17 mouse cellular contexts compared by ENCODE assay signal in the genomic region with DNA sequence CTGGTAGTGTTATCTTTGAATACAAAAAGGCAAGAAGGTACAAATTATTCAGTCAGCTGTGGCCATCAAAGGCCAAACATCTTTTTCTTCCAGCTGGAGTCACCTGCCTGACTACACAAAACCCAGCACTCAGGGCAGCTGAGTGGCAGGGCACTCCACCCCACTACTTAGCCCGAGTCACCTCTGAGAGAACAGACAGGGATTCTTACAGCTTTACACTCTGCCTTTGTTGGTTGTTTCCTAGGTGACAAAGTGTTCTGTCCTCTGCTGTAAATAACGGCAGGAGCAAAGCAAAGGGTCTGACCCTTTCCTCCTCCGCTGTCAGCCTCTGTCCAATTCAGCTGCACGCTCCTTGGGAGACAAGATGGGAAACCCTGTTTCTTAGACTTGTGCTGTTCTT. TPM values are rescaled to one million over a fixed set of nuclear protein-coding genes. Genes with fewer than 3 reads are reported as not detected.
DNase-seq lines count a peak whose midpoint lies in the region; ATAC-seq and TF ChIP-seq lines count a peak whose summit lies in the region.
"Had no signal": no experiment of that assay in that cellular context is flagged by ENCODE, and none has a peak within 500 bp of the region (broad histone marks: within the 10 kb centered on the region; RNA-seq: fewer than 3 reads in every experiment).

No protein-coding gene starts in this region.

- ATAC-seq in forebrain, embryonic 14.5 days = 0 out of 2 replicates have a peak, but pooled peaks have one; percentile 37
- no peak for ATAC-seq in forebrain, embryonic 15.5 days (replicated peaks)
- peak; percentile 72 for ATAC-seq in midbrain, embryonic 11.5 days (ENCODE audit: low FRiP score)
- ATAC-seq in midbrain, postnatal 0 days (ENCODE audit: low FRiP score) = no peak
- ATAC-seq in neural tube, embryonic 14.5 days (ENCODE audit: low read depth) = peak; percentile 49; the same call in 1 of the 2 replicates

- no peak overlapping the region for H3K9ac ChIP-seq in forebrain, embryonic 14.5 days (ENCODE audit: low read length)
- no peak overlapping the region for H3K9ac ChIP-seq in forebrain, embryonic 15.5 days (replicated peaks)
- H3K9ac ChIP-seq in midbrain, embryonic 11.5 days (ENCODE audit: low read length) = no peak overlapping the region
- no peak overlapping the region for H3K9ac ChIP-seq in midbrain, postnatal 0 days (replicated peaks; ENCODE audit: low read length, poor library complexity, severe bottlenecking)
- no peak overlapping the region for H3K9ac ChIP-seq in neural tube, embryonic 14.5 days (replicated peaks; ENCODE audit: low read depth, low read length)
- H3K9ac ChIP-seq: limb, embryonic 13.5 days; liver, embryonic 14.5 days had no signal

- WGBS in forebrain, embryonic 14.5 days = 33% methylated on average over 4 of the region's 4 CpGs
- 32% methylated on average over 4 of the region's 4 CpGs for WGBS in forebrain, embryonic 15.5 days
- 25% methylated on average over 4 of the region's 4 CpGs for WGBS in midbrain, embryonic 11.5 days
- WGBS in midbrain, postnatal 0 days = 24% methylated on average over 4 of the region's 4 CpGs
- 8% methylated on average over 4 of the region's 4 CpGs for WGBS in neural tube, embryonic 14.5 days

- no peak overlapping the region for H3K4me3 ChIP-seq in forebrain, embryonic 14.5 days (ENCODE audit: low read depth, low read length)
- no peak overlapping the region for H3K4me3 ChIP-seq in forebrain, embryonic 15.5 days
- H3K4me3 ChIP-seq in midbrain, embryonic 11.5 days (ENCODE audit: low read depth, low read length) = no peak overlapping the region
- H3K4me3 ChIP-seq in midbrain, postnatal 0 days (ENCODE audit: low read depth, low read length) = no peak overlapping the region
- H3K4me3 ChIP-seq in neural tube, embryonic 14.5 days (ENCODE audit: low read depth, low read length) = no peak overlapping the region
- H3K4me3 ChIP-seq: heart, embryonic 10.5 days; limb, embryonic 13.5 days had no signal

- DNase-seq in forebrain, embryonic 14.5 days (ENCODE audit: low spot score) = peak; percentile 28
- DNase-seq in midbrain, embryonic 11.5 days (ENCODE audit: low spot score, missing footprints) = no peak
- no peak for DNase-seq in midbrain, postnatal 0 days (ENCODE audit: low spot score)
- peak; percentile 62 for DNase-seq in ZHBTc4 (ENCODE audit: low read depth, low spot score)
- DNase-seq in yolk sac, embryonic 10.5 days (ENCODE audit: low spot score) = no peak
- DNase-seq in c-Kit-positive CD71-positive TER-119-positive erythroid progenitor cells, embryonic 14.5 days (ENCODE audit: low spot score) = no peak
- DNase-seq: adrenal gland, postnatal 36 days; cerebellum, adult 9-10 months; gastrocnemius, postnatal 25 days; heart, postnatal 4 days; kidney, adult 2 months; kidney, postnatal 36 days had no signal

- TF ChIP-seq CTCF in midbrain, postnatal 0 days (IDR thresholded peaks at IDR 0.05) = no peak

- H3K4me2 ChIP-seq in forebrain, embryonic 14.5 days (ENCODE audit: low read length) = no peak overlapping the region
- H3K4me2 ChIP-seq in forebrain, embryonic 15.5 days (replicated peaks) = no peak overlapping the region
- no peak overlapping the region for H3K4me2 ChIP-seq in midbrain, embryonic 11.5 days
- no peak overlapping the region for H3K4me2 ChIP-seq in midbrain, postnatal 0 days (ENCODE audit: low read depth, low read length, poor library complexity, severe bottlenecking)
- no peak overlapping the region for H3K4me2 ChIP-seq in neural tube, embryonic 14.5 days (ENCODE audit: low read depth, low read length)
- H3K4me2 ChIP-seq: limb, embryonic 13.5 days had no signal

- no peaks in the 10 kb centered on the region for H3K27me3 ChIP-seq in forebrain, embryonic 14.5 days (replicated peaks; ENCODE audit: control insufficient read depth, insufficient read depth, low read length)
- H3K27me3 ChIP-seq in forebrain, embryonic 15.5 days = no peaks in the 10 kb centered on the region
- H3K27me3 ChIP-seq in midbrain, embryonic 11.5 days (ENCODE audit: control insufficient read depth, insufficient read depth, low read length) = no peaks in the 10 kb centered on the region; the same call in 1 of the 2 replicates
- no peaks in the 10 kb centered on the region for H3K27me3 ChIP-seq in midbrain, postnatal 0 days (ENCODE audit: insufficient read depth, low read length)
- no peaks in the 10 kb centered on the region for H3K27me3 ChIP-seq in neural tube, embryonic 14.5 days (ENCODE audit: control insufficient read depth, insufficient read depth, low read length)
- H3K27me3 ChIP-seq: limb, embryonic 13.5 days had no signal

- no peaks in the 10 kb centered on the region for H3K36me3 ChIP-seq in forebrain, embryonic 14.5 days (ENCODE audit: control insufficient read depth, insufficient read depth, low read length)
- no peaks in the 10 kb centered on the region for H3K36me3 ChIP-seq in forebrain, embryonic 15.5 days
- H3K36me3 ChIP-seq in midbrain, embryonic 11.5 days (ENCODE audit: control insufficient read depth, insufficient read depth, low read length) = no peaks in the 10 kb centered on the region
- H3K36me3 ChIP-seq in midbrain, postnatal 0 days (ENCODE audit: insufficient read depth, low read length) = no peaks in the 10 kb centered on the region
- H3K36me3 ChIP-seq in neural tube, embryonic 14.5 days (ENCODE audit: control insufficient read depth, insufficient read depth, low read length) = no peaks in the 10 kb centered on the region
- H3K36me3 ChIP-seq: heart, embryonic 10.5 days; limb, embryonic 13.5 days had no signal

- H3K27ac ChIP-seq in forebrain, embryonic 14.5 days (ENCODE audit: low read depth, low read length) = no peak overlapping the region
- H3K27ac ChIP-seq in forebrain, embryonic 15.5 days (replicated peaks) = no peak overlapping the region
- H3K27ac ChIP-seq in midbrain, embryonic 11.5 days (ENCODE audit: low read depth, low read length) = no peak overlapping the region
- H3K27ac ChIP-seq in midbrain, postnatal 0 days (ENCODE audit: low read depth, low read length) = no peak overlapping the region
- H3K27ac ChIP-seq in neural tube, embryonic 14.5 days (ENCODE audit: low read depth, low read length) = no peak overlapping the region
- H3K27ac ChIP-seq: heart, embryonic 10.5 days; limb, embryonic 13.5 days; liver, embryonic 14.5 days had no signal

- H3K9me3 ChIP-seq in forebrain, embryonic 14.5 days (replicated peaks; ENCODE audit: control insufficient read depth, low read length) = no peaks in the 10 kb centered on the region
- no peaks in the 10 kb centered on the region for H3K9me3 ChIP-seq in forebrain, embryonic 15.5 days
- no peaks in the 10 kb centered on the region for H3K9me3 ChIP-seq in midbrain, embryonic 11.5 days (ENCODE audit: control insufficient read depth, low read length)
- H3K9me3 ChIP-seq in midbrain, postnatal 0 days (ENCODE audit: low read length) = no peaks in the 10 kb centered on the region
- H3K9me3 ChIP-seq in neural tube, embryonic 14.5 days (ENCODE audit: control insufficient read depth, low read length) = no peaks in the 10 kb centered on the region
- H3K9me3 ChIP-seq: heart, embryonic 10.5 days; limb, embryonic 13.5 days had no signal

- H3K4me1 ChIP-seq in forebrain, embryonic 14.5 days (ENCODE audit: control insufficient read depth, insufficient read depth, low read length) = no peaks in the 10 kb centered on the region
- H3K4me1 ChIP-seq in forebrain, embryonic 15.5 days = no peaks in the 10 kb centered on the region
- H3K4me1 ChIP-seq in midbrain, embryonic 11.5 days (ENCODE audit: control insufficient read depth, insufficient read depth, low read length) = peaks cover 4% of the 10 kb centered on the region; the same call in 1 of the 2 replicates
- H3K4me1 ChIP-seq in midbrain, postnatal 0 days (ENCODE audit: insufficient read depth, low read length) = no peaks in the 10 kb centered on the region
- H3K4me1 ChIP-seq in neural tube, embryonic 14.5 days (ENCODE audit: control insufficient read depth, insufficient read depth, low read length) = no peaks in the 10 kb centered on the region
- H3K4me1 ChIP-seq: limb, embryonic 13.5 days had no signal

RNA-seq across cellular contexts. Expression of gene Pou2f1, which starts 21.5 kb away (rescaled TPM):
- polyA plus RNA-seq in forebrain, embryonic 14.5 days (2014; fragmentation: Nextera tagmentation; extraction: Ambion mirVana) = 14.8 and 22.8 TPM in 2 replicates
- polyA plus RNA-seq in forebrain, embryonic 15.5 days (2015; fragmentation: Nextera tagmentation; extraction: Ambion mirVana) = 21.9 and 22.8 TPM in 2 replicates
- polyA plus RNA-seq in midbrain, embryonic 11.5 days (2014; fragmentation: Nextera tagmentation; extraction: Ambion mirVana) = 31.3 and 32.1 TPM in 2 replicates
- 26.8 and 27.2 TPM in 2 replicates for total RNA-seq in midbrain, postnatal 0 days (2014; rRNA removed)
- 17.3 and 21.5 TPM in 2 replicates for polyA plus RNA-seq in midbrain, postnatal 0 days (2015; fragmentation: Nextera tagmentation; extraction: Ambion mirVana)
- 19.6 and 20.9 TPM in 2 replicates for polyA plus RNA-seq in neural tube, embryonic 14.5 days (2014; fragmentation: Nextera tagmentation; extraction: Ambion mirVana)

Comparison
In these comparisons a context has a peak if more than half of its experiments do, and no peak if none do; other contexts are left out.
1. ATAC-seq: peak in forebrain, embryonic 14.5 days (single experiment), midbrain, embryonic 11.5 days (single experiment) and neural tube, embryonic 14.5 days (single experiment); none in forebrain, embryonic 15.5 days (single experiment) and midbrain, postnatal 0 days (single experiment).
2. DNase-seq: peak in forebrain, embryonic 14.5 days (single experiment) and ZHBTc4 (single experiment); none in midbrain, embryonic 11.5 days (single experiment), midbrain, postnatal 0 days (single experiment), yolk sac, embryonic 10.5 days (single experiment) and c-Kit-positive CD71-positive TER-119-positive erythroid progenitor cells, embryonic 14.5 days (single experiment).